Mouse (Mus musculus): ENCODE data around the gene Ccdc33.

The Ccdc33 gene

DNA sequence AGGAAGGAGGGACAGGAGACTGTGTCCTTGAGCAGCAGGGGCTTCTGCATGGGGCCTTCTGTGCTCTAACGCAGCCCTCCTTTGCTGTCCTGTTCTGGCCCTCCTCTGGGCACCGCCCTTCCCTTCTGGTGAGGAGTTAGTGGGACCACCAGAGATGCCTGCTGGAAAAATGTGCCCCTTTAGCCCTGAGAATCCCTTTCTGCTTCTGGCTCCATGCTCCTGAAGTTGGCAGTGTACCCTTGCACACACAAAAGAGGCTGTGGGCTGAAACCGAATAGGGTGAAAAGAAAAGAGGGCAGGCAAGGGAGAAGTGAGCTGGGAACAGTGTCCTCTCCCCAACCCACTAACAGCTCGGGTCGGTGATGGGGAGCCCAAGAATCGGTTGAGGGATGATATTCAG is 69.4 kb downstream of the Ccdc33 start:
- DNase-seq (ENCODE audit: extremely low read depth, low read depth) = no peak

DNA sequence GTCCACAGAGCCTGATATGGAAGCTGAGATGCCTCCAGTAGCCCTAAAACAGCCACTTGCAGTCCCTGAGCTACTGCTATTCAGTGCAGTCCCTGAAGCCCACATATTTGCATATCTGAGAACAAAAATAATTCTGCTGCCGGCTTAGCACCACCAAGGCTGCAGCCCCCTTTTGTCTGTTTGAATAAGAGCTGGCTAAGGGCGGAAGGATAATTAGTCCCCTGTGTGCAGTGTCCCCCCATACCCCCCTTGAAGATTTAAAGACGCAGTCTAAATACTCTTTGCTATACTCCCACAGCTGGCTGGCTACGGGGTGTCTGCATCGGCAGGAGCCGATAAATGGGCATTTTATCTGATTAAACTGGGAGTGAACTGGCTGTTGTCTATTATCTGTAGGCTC is 70.0 kb downstream of the Ccdc33 start:
- no peak for DNase-seq (ENCODE audit: extremely low read depth, low read depth)

DNA sequence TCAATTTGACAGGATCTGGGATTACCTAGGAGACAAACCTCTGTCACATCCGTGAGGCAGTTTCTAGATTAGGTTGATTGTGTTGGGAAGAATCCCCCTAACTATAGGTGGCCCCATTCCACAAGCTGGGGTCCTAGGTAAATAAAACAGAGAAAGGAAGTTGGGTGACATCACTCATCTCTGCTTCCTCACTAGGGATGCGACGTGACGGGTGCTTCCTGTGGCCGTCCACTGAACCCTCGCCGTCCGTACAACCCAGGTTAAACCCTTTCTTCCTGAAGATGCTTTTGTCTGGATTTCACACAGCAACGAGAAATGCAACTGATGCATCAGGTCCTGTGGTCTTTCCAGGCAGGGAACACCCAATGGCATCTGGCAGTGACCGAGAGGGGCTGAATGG is 71.6 kb downstream of the Ccdc33 start:
- DNase-seq (ENCODE audit: extremely low read depth, low read depth) = no peak

DNA sequence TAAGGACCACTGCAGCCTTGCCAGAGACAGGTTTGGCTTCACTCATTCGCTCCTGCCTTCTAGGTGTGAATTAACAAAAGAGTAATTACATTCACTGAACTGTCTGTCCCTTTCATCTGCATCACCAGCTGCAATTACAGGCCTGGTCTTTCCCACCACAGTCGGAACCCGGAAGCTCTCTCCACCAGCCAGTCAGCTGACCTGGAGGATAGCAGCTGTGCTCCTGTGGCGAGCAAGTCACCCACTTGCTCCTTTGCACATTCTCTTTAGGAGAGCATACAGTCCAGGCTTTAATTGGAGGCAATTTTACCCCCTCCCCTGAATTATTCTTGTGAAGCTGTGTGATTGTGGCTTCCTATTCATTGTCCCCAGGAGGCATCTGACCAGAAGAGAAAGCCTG is 73.0 kb downstream of the Ccdc33 start:
- DNase-seq (ENCODE audit: extremely low read depth, low read depth) = no peak

DNA sequence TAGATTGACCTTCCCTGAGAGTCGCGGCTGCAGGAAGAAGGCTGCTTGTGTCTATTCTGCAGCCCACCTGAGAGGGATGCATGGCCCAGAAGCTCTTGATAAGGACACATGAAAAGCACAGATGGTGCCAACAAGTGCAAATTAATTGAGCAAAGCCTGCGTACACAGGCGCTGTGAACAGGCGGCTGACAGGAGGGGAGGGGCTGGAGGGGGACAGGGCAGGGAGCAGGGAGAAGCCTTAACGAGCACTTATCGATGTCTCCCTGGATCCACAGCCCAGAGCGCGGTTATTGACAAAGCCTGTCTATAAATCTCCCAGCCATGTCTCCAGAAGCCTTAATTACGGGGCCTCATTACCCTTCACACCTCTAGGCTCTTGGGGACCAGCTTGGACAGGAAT is 73.8 kb downstream of the Ccdc33 start:
- DNase-seq (ENCODE audit: extremely low read depth, low read depth) = no peak

DNA sequence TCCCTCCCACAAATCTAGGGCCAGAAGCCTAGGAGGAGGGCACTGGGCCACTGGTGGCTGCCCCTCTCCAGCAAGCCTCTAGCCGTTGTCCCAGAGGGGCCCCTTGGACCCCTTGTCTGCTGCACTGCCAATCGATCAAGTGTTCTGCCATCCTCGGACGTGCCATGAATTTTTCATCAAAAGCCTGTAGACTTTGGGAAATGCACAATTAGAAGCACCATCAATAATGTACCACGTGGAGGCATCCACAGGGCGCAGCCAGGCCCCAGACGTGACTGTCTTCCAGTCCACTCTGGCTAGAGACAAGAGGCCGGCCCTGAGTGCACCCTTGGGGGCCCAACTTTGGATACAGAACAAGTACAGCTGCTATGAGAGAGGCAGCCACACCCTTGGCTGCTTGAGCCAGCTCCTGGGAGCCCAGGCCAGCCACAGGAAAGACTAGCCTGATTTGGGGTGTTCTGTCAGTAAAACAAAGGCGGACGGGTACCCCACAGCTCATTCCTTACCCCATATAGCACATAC is 75.1 kb downstream of the Ccdc33 start:
- DNase-seq (ENCODE audit: extremely low read depth, low read depth) = no peak

DNA sequence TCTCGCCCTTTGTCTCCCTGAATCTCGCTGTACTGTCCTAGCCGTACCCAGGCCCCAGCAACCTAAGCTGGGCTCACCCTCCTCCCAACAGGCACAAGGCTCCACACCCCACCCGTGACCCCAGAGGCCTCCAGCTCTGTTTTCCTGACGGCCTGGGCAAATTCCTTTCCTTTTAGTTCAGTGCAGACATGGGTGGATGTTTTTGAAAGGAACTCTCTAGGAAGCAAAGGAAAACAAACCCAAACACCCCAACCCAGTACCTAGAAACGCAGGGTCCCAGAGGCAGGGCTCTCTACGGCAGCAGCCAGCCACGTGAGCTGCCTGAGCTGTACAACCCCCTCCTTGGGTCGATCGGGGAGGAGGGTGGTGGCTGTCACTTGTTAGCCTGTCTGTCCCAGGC is 76.2 kb downstream of the Ccdc33 start:
- no peak for DNase-seq (ENCODE audit: extremely low read depth, low read depth)

DNA sequence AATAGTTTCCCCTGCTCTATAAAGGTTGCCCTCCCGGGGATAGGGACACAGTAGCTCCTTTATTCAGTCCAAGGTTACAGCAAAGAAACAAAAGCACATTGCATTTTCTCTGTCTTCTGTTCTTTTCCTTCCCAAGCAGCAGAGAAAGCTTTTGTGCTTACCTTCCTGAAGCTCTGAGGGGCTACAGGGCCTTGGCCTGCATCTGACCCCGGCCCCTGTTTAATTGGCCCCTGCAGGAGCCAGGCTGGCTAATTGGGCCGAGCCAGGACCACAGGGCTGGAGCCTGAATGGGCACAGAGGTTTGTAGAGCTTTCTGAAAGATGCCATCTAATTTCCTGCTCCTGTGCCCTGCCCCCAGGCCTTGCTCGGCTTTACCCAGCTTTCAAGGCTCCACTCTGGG is 77.6 kb downstream of the Ccdc33 start:
- DNase-seq (ENCODE audit: extremely low read depth, low read depth) = no peak

DNA sequence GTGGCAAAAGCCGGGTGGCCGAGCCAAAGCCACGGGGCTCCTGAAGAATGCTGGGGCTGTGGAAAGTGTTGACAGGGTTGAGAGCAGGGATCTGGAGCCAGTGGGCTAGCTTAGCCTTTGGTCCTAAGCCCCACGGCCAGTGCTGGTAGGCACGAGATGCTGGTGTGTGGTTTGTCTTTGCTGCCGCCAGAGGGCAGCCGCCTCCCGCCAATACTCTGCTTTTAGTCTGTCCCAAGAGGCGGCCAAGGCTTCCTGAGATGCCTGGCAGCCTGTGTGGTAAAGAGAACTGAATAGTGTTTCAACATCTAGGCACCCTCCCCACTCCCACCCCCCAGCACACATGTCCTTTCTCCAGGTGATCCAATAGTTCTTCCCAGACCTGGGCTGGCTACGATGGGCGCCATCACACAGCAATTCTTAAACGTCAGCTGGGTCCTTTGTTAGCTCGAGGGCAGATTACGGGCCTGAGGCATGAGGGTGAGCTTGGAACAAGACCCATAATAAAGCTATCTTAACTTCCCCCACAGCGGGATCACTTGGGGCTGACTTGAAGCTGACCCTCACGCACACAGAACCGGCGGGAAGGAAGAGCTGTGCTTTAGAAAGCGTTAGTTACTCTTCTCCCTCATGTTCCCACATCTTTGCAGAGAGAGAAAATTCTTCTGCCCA is 80.0 kb downstream of the Ccdc33 start:
- DNase-seq (ENCODE audit: extremely low read depth, low read depth) = no peak

DNA sequence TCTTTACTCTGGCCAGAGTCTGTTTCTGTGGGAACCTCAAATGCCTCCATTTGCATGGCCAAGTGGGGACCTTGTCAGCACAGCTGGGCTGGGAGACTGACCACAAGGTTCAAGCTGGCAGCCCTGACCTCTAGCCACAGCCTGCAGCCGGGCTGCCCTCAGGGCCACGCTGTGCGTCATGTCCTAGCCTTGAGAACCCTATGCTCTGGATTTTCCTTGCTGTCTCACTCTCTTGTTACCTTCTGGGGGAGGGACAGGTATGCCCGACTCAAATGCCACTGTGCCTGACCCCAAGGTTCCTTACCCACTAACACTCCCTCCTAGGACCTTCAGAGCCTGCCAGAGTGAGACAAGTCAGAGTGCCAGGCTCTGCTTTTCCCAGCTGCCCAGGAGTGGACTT is 81.7 kb downstream of the Ccdc33 start:
- DNase-seq (ENCODE audit: extremely low read depth, low read depth) = no peak

DNA sequence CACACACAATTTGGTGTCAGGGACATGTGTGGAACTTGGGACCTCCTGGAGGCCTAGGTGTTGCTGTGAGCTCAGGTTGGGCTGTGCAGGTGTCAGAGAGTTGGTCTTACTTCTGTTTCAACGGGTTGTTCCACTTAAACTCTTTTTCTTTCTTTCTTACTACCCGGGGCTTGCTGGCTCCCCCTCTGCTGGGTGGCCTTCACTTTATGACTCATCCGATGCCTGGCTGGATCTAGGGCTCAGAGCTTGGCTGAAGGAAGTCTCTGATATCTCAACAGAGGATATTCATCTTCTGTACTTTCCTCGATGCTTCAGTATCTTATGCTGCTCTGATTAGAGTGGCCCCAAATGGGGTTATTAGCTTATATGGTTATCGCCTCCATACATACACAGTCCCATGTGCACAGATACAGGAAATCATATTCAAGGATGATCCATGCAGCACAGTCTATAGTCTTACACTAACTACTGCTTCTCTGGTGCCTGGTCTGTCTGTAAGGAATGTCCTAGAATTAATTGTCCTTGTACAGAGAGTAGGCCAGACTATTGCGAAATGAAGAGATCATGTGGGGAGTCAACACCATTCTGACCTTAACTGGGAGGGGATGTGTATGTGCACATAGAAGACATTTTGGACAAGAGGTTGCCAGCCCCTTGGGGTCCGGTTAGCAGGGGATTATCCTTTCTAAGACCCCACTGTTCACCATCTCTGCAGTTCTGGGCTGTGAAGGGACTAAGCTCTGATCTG is 82.5 kb downstream of the Ccdc33 start:
- no peak for DNase-seq (ENCODE audit: extremely low read depth, low read depth)

DNA sequence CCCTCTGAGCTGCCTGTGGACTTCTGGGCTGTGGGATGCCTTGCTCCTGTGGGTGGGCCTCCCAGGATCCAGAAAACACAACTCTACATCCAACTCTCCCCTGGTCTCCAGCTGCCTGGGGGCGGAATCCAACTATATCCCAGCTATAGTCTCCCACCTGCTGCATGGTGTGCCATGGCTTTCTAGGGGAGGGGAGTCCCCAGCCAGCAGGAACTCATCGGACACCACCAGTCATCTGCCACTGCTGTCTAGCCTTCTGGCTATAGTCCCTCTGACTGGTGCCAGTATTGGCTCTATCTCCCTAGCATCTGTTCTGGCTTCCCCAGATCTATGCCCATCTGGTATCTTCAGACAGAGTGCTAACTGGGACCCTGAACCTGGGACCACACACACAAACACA is 83.1 kb downstream of the Ccdc33 start:
- no peak for DNase-seq (ENCODE audit: extremely low read depth, low read depth)

DNA sequence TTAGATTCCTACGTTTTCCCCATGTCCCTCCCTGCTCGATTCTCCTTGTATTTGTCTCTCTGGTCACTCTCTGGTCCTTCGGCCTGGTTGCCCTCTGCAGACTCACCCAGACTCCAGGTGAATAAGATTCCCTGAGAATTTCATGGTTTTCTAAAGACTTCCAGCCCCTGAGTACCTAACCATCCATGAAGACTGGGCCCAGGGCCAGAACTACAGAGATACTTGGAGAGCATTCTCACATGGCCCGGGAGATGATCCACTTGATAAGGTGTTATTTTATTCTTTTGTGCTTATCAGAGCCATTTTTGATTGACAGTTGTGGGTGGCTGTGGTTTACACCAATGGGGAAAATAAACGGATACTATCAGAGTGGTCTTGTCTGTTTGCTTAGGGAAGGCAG is 86.7 kb downstream of the Ccdc33 start:
- no peak for DNase-seq (ENCODE audit: extremely low read depth, low read depth)

DNA sequence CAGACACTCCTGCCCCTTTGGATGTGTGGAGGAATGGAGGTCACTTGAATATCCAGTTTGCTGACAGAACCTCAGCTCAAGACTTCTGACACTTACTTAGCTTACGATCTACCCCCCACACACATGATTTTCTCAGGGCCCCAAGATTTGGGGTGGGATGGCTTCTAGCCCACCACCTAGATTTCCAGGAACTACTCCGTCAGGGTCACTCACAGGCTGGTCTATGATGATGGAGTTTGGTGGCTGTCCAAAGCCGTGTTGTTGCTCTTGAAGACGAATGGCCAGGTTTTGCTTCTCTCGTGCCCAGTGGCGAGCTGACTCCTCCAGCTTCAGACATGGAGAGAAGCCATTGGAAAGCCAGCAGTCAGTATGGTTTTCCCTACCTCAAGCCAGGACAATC is 89.0 kb downstream of the Ccdc33 start:
- no peak for DNase-seq (ENCODE audit: extremely low read depth, low read depth)

DNA sequence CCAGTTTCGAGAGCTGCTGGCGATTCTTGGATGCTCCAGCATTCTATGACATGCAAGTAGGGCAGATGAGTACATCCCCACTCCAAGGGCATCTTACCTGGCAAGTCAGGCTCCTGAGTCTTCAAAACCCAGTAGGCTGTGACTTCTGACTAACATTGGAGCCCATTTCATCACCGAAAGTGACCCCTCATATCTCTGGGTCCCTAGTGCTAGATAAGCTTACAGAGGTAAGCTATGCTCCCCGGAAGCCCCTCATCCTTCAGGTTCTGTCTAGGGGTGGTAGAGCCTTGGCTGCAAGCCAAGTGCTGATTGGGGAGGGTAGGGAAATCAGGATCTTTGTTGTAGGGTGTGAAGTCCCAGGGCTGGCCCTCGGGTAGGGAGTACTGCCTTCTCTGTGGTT is 89.8 kb downstream of the Ccdc33 start:
- no peak for DNase-seq (ENCODE audit: extremely low read depth, low read depth)

DNA sequence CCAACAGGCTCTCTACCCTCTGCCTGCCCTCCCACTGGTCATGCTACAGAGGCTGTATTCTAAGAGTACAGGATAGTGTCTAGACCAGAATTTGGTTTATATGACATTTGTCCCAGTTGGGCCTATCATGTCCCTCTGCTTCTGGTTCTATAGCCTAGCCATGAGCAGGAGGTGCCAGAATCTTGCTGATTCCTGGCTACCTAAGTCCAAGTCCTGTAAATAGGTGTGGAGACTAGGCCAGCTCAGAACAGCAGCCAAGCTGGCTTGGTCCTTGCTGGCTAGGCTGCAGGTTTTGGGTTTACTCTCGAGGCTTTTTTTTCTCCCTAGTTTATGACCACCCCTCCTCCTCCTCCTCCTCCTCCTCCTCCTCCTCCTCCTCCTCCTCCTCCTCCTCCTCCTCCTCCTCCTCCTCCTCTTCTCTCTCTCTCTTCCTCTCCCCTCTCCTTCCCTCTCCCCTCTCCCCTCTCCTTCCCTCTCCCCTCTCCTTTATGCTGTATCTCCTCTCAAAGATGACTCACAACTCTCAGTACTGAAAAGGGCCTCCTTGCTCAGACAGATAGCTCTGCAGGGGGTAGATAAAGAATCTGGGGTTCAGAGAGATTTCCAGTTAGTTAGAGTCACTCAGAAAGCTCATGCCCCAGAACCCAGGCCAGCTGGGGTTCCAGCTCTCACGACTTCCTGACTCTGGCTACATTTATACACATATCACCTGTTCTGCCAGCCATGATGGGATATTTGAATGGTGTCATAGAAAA is 91.0 kb downstream of the Ccdc33 start:
- DNase-seq (ENCODE audit: extremely low read depth, low read depth) = no peak

DNA sequence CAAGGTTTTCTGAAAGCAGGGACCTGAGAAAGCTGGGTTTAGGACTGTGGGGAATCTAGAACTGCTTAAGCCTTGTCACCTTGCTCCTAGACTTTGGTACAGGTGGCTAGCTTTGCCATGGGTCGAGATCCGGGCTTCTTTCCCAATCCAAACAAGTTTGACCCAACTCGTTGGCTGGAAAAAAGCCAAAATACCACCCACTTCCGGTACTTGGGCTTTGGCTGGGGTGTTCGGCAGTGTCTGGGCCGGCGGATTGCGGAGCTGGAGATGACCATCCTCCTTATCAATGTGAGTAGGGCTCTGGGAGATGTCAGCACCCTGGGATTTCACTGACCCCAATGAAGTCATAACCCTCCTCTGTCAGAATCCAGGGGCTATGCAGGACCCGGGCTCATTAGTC is 92.6 kb downstream of the Ccdc33 start:
- no peak for DNase-seq (ENCODE audit: extremely low read depth, low read depth)

DNA sequence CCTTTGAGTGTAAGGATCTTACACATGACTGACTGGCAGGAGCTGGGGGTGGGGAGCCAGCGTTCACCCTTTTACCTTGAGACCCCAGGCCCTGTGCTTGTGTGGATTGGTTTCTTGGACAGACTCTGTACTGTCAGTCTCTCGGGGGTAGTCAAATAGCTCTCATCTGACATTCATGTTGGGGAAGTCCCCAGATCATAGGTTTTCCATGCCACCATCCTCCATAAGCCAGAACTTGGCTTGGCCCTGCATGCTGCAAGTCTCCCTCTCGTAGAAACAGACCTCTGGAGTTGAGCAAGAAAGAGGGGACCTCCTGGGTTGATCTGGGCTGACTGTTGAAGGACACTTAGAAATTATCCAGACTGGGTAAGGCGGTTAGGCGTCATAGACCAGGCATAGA is 100.2 kb downstream of the Ccdc33 start:
- DNase-seq (ENCODE audit: extremely low read depth, low read depth) = no peak

DNA sequence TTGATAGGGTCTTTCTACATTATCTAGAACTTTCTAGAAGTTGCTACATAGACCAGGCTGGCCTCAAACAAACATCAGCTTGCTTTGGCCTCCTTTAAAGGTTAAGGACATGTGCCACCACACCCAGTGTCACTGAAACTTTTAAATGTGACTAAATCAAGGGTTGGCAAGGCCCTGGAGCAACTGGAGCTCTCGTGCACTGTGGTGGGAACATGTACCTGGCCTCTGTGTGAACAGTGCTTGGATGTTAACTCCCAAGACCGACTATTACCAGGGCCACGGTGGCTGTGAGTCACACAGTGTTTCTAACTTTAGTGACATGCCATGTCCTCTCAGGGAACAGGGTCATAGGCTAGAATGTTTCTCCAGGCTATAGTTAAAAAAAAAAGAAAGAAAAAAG is 101.7 kb downstream of the Ccdc33 start:
- DNase-seq (ENCODE audit: extremely low read depth, low read depth) = no peak

DNA sequence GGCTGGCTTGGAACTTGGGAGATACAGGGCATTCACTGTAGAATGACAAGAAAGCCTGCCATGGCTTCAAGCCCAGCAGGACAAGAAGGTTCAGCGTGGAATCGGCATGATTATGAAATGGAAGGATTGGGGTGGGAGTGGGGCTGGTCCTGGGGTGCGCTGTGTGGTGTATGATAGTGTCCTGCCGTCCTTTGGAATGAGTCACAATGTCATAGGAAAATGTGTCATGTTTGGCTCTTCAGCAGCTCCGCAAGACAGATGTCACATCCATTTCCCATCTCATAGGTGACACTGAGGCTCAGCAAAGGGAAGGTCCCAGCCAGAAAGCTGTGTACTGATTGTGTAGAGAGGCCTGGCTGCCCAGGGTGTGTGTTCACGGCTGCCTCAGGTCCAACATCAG is 102.8 kb downstream of the Ccdc33 start:
- DNase-seq (ENCODE audit: extremely low read depth, low read depth) = no peak

DNA sequence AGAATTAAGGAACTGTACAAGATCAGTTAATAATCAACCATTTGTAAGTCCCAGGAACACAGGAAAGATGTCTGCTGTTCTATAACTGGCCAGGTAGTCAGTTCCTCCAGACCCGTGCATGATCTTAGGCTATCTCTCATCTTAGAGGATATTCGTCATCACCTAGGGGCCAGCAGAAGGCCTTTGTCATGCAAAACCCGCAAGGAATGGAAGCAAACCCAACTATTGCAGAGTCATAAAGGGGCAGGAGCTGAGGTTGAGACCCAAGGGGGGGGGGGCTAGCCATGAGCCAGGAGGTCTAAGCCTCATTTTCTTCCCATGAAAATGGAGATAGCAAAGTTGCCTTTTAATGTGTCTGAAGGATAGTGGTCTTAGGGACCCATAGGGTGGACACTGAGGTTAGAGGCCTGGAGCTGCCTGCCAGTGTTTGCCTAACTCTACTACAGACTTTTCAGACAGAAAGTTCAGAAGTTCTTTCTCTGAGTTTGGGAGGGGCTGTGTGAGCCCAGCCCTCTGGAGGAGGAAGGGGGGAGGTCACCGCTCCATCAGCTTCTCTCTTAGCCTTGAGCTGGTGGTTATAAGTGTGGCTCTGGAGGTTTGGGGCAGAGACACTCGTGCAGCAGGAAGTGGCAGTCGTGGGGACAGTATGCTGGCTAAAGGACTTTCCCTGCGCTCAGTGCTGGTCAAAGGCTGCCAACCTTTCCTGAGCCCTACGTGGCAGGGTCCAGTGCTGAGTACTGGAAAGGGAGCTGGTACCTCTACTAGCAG is 104.0 kb downstream of the Ccdc33 start:
- no peak for DNase-seq (ENCODE audit: extremely low read depth, low read depth)

DNA sequence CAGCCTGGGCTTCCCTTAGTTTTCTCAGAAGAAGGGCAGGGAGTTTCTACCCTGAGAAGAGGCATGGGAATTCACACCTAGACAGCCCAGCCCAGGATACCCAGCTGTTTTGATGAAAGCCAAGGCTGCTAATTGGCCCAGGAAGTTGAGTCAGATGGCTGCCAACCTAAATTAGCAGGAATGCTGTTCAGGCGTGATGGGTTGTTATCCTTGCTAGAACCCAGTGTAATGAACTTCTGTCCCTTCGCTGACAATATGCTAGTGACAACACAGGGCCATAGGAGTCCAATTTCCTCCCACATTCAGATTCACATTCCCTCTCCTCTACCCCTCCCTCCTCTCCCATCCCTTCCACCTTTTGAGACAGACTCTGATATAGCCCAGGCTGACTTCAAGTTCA is 105.7 kb downstream of the Ccdc33 start:
- no peak for DNase-seq (ENCODE audit: extremely low read depth, low read depth)

Measured in MEL-GATA-1-ER (cell line).